ENCODE assay signal across 26 mouse cellular contexts in the genomic region with DNA sequence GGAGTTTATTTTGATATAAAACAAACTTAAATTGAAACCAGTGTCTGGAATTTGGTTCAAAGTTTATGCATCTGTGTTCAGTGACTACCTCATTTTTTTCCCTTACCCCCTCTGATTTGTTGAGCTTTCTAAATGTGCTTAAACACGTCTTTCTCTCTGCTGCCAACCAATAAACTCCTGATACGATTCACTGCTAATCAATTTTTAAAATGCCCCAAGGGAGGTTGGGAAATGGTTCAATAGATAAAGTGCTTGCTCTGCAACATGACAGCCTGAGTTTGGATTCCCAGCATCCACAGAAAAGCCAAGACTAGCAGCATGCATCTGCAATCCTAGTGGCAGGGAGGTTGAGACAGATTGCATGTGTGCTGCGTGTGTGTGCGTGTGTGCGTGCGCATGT.
"Had no signal": no experiment of that assay in that cellular context is flagged by ENCODE, and none has a peak within 500 bp of the region (broad histone marks: within the 10 kb centered on the region; RNA-seq: fewer than 3 reads in every experiment).

No protein-coding gene starts in this region.

- H3K4me1 ChIP-seq: heart, embryonic 10.5 days; heart, embryonic 12.5 days; hindbrain, embryonic 10.5 days; hindbrain, embryonic 12.5 days; hindbrain, embryonic 15.5 days; intestine, embryonic 15.5 days; limb, embryonic 12.5 days; liver, embryonic 12.5 days had no signal

- H3K4me2 ChIP-seq: heart, embryonic 12.5 days; hindbrain, embryonic 12.5 days; hindbrain, embryonic 15.5 days; intestine, embryonic 15.5 days; limb, embryonic 12.5 days; liver, embryonic 12.5 days had no signal

- H3K9me3 ChIP-seq: heart, embryonic 10.5 days; hindbrain, embryonic 15.5 days; intestine, embryonic 15.5 days had no signal

- H3K27ac ChIP-seq: gastrocnemius, adult 2 months; heart, embryonic 10.5 days; hindbrain, embryonic 10.5 days; hindbrain, embryonic 12.5 days; hindbrain, embryonic 15.5 days; intestine, embryonic 15.5 days; layer of hippocampus, adult 2 months; limb, embryonic 12.5 days; liver, embryonic 12.5 days had no signal

- H3K9ac ChIP-seq: heart, embryonic 12.5 days; hindbrain, embryonic 12.5 days; hindbrain, embryonic 15.5 days; intestine, embryonic 15.5 days; limb, embryonic 12.5 days; liver, embryonic 12.5 days had no signal

- DNase-seq: gastrocnemius, adult 2 months; gastrocnemius, postnatal 10 days; gastrocnemius, postnatal 25 days; heart, adult 18-20 months; heart, postnatal 10 days; heart, postnatal 4 days; kidney, adult 18-20 months; kidney, adult 8-10 months; kidney, postnatal 10 days; kidney, postnatal 25 days; kidney, postnatal 4 days; layer of hippocampus, adult 9-11 months; layer of hippocampus, postnatal 36 days; left cerebral cortex, postnatal 4 days; liver had no signal

- H3K4me3 ChIP-seq: gastrocnemius, adult 2 months; heart, embryonic 10.5 days; heart, embryonic 12.5 days; hindbrain, embryonic 10.5 days; hindbrain, embryonic 12.5 days; hindbrain, embryonic 15.5 days; intestine, embryonic 15.5 days; layer of hippocampus, adult 2 months; limb, embryonic 12.5 days; liver, embryonic 12.5 days had no signal

- H3K27me3 ChIP-seq: heart, embryonic 12.5 days; hindbrain, embryonic 12.5 days; hindbrain, embryonic 15.5 days; intestine, embryonic 15.5 days; limb, embryonic 12.5 days; liver, embryonic 12.5 days had no signal

- H3K36me3 ChIP-seq: intestine, embryonic 15.5 days had no signal

- ATAC-seq: inflammation-experienced regulatory T-cells, adult 6 months; intestine, embryonic 15.5 days; intestine, postnatal 0 days; liver, embryonic 12.5 days had no signal
